Mouse (Mus musculus) layer of hippocampus, adult 9-10 months (tissue): Measurements from ENCODE around the gene Fars2.

Experiments
- DNase-seq: peaks from one replicate; pipeline ENCODE4 v3.0.0; 2022; ENCODE audit warnings: low spot score

The Fars2 gene

GRCm38 (mm10) chr13:36576781-36577180 is 459.6 kb downstream of the Fars2 start:
- DNase-seq: no peak

- DNase-seq: no peak
Measured at GRCm38 (mm10) chr13:36577916-36578568, 460.8 kb downstream of the Fars2 start.

GRCm38 (mm10) chr13:36578569-36579333 is 461.5 kb downstream of the Fars2 start:
- DNase-seq: peak; percentile 48

- DNase-seq: no peak
Measured at GRCm38 (mm10) chr13:36582406-36583070, 465.3 kb downstream of the Fars2 start.

- no peak for DNase-seq
Measured at GRCm38 (mm10) chr13:36583481-36584151, 466.4 kb downstream of the Fars2 start.

GRCm38 (mm10) chr13:36584197-36584596 is 467.0 kb downstream of the Fars2 start:
- DNase-seq: no peak

- no peak for DNase-seq
Measured at GRCm38 (mm10) chr13:36589092-36589491, 471.9 kb downstream of the Fars2 start.

- no peak for DNase-seq
Measured at GRCm38 (mm10) chr13:36592291-36592690, 475.1 kb downstream of the Fars2 start.

GRCm38 (mm10) chr13:36606717-36607116 is 489.5 kb downstream of the Fars2 start:
- no peak for DNase-seq

- no peak for DNase-seq
Measured at GRCm38 (mm10) chr13:36607871-36608270, 490.7 kb downstream of the Fars2 start.

GRCm38 (mm10) chr13:36610426-36610825 is 493.2 kb downstream of the Fars2 start:
- no peak for DNase-seq

DNA sequence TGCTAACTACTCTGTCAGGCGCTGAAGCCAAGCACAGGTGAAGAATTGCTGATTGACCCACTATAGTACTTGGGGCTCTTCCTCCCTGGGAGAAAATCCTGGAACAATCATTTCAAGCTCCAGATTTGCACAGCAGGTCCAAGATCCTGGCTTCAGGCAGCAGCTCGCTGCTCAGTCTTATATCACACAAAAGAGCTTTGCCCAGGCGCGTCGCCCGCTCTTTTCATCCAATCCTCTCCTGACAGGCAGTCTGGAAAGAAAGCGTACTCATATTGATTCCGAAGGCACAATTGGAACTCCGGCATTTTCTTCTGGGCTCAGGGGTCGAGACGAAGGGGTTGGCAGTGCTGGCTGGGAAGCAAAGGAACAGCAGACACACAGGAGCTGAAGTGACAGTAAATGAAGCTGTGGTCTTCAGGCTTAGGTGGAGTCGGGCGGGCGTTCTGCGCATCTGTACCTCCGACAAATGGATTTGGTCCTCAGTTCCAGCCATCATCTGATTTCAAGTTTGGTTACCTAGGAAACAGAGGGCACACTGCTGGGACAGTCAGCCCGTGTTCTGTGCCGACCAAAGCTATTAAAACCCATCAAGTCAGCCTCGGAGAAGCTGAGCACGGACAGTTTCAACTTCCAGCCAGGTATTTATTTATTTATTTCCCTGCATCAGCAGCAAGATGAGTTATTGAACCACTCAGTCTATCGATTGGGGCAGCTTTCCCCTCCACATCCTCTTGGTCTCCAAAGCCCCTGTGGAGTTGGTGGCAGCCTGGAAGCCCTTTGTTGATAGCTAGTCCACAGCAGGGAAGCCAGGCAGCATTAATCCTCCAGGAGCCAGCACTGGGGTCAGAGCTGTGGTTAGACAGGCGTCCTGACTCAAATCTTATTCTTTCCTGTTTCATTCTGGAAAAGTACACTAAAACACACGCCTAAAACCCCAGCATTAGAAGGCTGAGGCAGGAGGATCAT is 495.9 kb downstream of the Fars2 start:
- peak; percentile 12 for DNase-seq

DNA sequence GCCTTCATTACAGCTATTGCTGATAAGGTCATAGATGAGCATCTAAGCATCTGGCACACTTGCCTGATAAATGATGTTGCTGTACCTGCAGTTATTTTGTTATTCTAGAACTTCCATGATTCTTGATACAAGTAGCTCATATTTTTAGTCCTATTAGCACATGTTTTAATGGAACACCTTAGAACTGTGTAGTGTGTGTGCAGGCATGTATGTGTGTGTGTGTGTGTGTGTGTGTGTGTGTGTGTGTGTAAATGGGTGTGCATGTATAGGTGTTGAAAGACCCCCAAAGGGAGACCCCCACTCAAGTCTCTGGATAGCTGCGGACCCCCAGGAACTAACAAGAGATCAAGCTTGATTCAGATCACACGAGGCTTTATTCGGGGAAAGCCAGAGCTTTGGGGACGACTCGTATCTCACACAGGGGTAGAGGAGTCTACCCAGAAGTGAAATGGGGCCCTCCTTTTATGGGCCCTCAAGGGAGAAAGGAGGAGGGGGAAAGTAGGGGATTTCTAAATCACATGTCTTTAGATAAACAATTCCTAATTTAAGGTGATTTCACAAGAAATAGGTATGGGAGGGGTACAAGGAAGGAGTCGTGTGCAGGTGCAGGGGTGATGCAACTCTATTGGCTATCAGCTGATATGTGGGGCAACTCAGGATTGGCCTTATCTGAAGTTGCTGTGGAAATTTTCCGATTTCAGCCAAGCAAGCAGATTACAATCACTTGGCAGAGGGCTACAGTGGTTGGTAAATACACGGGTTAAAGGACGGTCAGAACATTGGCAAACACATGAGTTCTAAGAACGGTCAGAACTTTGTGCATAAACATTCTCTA is 503.5 kb downstream of the Fars2 start:
- no peak for DNase-seq

DNA sequence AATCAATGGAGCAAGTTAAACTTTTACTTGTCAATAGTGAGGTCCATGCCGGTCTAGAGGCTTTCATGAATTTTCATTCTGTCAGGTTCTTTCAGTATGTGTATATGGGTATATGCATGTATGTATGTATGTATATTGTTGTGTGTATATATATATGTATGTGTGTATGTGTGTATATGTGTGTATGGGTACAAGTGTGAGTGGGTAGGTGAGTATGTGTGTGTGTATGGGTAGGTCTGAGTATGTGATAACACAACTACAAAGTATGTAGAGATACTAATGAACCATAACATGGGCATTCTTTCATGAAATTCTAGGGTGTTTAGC is 504.1 kb downstream of the Fars2 start:
- no peak for DNase-seq

- DNase-seq: no peak
Measured at GRCm38 (mm10) chr13:36623556-36623955, 506.3 kb downstream of the Fars2 start.

DNA sequence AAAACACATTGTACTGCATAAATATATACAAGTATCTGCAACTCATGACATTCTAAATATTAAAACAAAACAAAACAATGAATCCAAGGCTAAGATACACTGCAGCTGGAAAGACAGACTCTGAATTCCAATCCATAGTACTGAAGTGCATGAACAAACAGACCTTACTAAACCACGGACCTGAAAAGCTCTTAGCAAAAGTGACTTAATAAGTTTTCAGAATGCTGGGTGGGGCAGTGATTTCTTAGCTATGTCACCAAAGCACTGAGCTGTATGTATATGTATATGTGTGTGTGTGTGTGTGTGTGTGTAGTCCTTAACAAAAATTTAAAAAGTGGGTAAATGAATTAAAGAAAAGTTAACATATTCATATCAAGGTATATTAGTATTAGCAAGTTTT is 511.9 kb downstream of the Fars2 start:
- no peak for DNase-seq

DNA sequence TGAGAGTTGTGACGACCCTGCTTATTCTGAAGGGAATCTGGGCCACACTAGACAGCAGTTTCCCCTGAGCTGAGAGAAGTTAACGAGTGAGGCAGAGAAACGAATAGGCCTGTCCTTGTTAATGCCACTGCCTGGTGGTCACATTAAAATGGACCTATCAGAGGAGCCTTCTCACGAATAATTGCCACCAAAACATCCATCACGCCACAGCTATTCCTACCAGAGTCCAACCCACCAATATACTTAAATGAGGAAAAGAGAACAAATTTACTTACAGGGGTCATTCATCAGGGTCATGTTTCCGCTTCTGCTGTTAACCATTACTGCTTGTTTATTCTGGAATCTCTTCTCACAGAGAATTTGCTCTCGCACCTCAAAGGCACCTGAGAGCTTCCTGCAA is 531.0 kb downstream of the Fars2 start:
- no peak for DNase-seq

- no peak for DNase-seq
Measured at GRCm38 (mm10) chr13:36654251-36654650, 537.0 kb downstream of the Fars2 start.

DNA sequence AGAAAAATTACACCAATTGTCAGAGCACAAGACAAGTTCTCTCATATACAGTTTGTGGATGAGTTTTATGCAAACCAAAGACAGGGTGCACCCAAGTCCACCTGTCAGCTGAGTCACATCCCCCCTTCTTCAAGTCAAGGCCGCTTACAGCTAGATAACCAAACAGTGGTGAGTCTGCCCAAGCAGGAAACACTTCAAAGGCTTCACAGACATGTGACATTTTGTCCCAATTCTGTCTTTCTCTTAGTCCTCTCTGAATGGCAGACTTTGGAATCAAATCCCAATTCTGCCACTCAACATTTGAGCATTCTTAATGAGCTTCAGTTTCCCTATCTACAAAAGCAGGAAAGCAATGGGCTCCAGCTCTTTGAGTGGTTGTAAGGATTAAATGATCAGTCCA is 562.1 kb downstream of the Fars2 start:
- DNase-seq: no peak

- no peak for DNase-seq
Measured at GRCm38 (mm10) chr13:36680690-36681355, 563.6 kb downstream of the Fars2 start.
